Mouse (Mus musculus) WW6 (cell line): ENCODE measurements at regions not wholly inside any gene's neighbourhood (a gene's known extent, or its start where the extent isn't known, plus 50 kb on each side); places are given as distances from the start of the nearest gene placed in this dataset.
"Not testable (repeated sequence)": the region's sequence is repeated elsewhere in the genome, so short reads cannot be mapped to it uniquely, and the experiment has no call there.

Experiments
- DNase-seq: peaks from one replicate; pipeline ENCODE4 v3.0.0-alpha.2; 2013; ENCODE audit warnings: low read depth, low spot score

DNA sequence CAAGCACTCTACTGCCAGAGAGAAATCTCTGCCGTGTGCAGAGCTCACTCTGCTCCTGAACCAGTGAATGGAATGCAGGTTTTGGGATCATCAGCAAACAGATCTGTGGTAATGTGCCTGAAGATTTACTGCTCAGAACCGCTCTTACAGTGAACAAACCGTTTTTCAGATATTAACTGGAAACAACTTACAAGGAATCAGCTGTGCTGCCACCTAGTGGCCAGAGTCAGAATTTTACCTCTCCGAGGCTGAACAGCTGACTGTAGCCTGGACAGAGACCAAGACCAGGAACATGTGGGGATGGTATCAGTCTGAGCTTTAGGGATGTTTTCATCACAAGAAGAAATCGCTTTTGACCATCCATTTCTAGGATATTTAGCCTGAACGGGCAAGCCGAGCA lies 65.3 kb downstream of the Gm15023 start:
- not testable (repeated sequence) for DNase-seq

DNA sequence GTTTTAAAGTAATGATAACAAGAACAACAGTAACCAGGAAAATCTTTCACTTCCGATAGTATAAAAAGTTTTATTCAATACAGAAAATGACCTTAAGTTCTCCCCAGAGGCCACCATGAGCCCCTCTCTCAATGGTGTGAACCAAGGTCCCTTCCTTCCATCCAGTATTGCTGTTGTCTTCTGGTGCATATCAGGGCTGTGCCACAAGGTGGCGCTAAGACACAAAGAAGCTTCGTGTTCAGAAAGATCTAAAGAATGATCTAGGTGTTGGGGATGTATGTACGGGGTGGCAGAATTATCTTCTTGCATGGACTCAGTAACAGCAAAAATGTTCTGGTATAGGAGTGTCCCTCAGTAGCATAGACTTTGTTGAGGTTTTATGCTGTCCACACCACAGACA lies 66.6 kb downstream of the Gm15023 start:
- DNase-seq, result not testable (repeated sequence)

GRCm38 (mm10) chrX:135101594-135101993 lies 75.8 kb downstream of the Gm15023 start:
- no peak for DNase-seq

DNA sequence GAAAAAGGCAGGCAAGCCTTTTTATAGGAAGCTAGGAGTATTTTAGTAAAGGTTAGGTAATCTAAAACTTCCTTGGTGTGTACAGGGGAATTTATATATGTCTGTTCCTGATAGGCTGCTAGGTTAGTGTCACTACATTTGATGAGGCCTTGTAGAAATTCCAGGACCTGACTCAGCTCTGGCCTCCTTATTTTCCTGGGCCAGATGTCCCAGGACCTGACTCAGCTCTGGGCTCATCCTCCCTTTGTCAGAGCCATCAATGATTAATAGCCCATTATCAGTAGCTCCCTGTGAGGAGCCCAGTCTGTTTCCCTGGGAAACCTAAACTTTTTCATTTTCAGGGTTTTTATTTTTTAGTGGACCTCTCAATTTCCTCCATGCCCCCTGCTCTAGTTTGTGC lies 79.3 kb downstream of the Gm15023 start:
- DNase-seq, result no peak

DNA sequence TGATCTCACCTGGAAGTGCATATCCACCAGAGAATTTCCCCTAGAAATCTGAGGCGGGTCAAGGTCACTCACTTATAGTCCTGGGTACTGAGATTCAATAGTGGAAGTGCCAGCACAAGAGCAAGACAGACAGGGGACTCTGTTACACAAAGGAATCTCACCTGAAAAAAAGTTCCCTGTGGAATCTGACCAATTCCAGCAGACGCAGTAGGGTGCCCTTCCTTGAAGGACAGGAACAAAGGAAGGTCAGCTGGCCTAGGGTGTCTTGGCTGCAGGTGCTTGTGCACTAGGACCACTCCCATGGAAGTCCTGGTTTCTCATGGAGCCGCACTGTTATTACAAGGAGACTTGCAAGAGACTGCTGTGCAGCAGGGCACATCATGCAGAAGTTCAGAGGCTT lies 81.2 kb downstream of the Gm15023 start:
- DNase-seq, result no peak

- not testable (repeated sequence) for DNase-seq
Measured at GRCm38 (mm10) chrX:135091074-135091473, 82.1 kb upstream of the Zmat1 start.

DNA sequence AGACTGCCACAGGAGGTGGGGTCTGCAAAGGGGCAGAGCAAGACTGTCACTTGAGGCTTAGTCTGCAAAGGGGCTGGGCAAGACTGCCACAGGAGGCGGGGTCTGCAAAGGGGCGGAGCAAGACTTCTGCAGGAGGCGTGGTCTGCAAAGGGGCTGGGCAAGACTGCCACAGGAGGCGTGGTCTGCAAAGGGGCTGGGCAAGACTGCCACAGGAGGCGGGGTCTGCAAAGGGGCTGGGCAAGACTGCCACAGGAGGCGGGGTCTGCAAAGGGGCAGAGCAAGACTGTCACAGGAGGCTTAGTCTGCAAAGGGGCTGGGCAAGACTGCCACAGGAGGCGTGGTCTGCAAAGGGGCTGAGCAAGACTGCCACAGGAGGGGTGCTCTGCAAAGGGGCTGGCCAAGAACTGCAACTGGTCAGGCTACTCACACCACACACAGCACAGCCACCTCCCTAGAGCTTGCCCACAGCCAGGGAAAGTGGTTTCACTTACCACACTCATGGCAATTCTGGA lies 78.1 kb upstream of the Zmat1 start:
- peak; percentile 29 for DNase-seq

- DNase-seq, result not testable (repeated sequence)
Measured at GRCm38 (mm10) chrX:135086564-135086963, 77.6 kb upstream of the Zmat1 start.

DNA sequence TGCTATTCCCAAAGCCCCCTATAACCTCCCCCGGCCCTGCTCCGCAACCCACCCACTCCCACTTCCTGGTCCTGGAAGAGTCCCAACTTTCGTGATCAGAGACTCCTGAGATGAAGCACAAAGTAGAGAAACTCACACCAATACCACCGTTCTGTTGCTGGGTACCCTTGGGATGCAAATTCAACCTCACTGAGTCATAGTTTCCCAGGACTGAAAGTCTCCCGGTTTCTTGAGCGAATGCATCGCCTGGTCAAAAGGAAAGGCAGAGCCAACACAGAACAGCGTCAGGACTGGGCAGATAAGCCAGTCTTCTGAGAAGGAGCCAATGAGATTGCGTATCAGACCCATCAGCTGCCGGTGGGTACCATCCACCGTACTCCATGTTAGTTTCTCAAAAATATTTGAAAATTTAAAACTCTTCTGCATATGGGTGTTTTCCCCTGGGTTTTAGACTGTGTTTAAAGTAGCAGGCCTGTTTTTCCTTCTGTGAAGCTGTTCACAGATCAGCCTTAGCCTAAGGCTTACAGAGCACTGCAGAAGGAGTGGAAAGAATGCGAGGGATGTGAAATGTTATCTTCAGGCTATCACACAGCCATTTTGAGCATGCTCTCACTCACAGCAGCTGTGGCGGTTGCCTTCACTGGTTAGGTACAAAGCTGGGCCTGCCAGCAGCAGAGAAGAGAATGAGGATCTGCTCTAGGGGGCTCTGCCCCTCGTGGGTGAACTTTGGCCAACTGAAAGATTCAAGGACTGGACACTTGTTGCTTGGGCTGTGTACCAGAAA lies 77.0 kb upstream of the Zmat1 start:
- DNase-seq, result not testable (repeated sequence)

DNA sequence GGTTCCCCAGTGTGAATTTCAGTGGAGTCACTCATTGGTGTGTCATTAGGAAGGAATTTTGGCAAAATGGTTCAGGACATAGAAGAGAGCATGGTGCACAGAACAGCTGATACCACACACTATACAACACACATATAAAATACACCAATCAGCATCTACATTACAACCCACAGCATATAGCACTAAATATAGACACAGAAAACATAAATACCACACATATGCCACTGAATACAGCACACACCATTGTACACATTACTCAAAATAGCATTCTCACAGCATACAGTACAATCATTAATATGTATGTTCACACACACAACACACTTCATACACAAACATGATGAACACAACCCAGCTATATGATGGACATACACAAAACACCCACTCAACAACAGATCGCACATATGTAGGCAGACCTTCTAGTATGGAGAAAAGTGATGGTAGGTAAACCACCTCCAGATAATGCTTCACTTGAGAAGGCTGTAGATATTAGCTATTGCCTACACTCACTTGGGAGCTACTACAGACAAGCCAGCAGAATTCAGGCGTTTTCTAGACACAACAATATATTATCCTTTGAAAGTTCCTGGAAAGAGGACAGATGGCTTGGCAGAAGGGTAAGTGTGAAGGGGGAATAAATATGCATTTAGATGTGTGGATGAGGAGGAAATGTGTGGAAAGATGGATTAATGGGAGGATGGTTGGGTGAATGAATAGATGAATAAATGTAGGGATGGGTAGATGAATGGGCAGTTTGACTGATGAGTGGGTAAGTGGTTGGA lies 71.6 kb upstream of the Zmat1 start:
- no peak for DNase-seq

DNA sequence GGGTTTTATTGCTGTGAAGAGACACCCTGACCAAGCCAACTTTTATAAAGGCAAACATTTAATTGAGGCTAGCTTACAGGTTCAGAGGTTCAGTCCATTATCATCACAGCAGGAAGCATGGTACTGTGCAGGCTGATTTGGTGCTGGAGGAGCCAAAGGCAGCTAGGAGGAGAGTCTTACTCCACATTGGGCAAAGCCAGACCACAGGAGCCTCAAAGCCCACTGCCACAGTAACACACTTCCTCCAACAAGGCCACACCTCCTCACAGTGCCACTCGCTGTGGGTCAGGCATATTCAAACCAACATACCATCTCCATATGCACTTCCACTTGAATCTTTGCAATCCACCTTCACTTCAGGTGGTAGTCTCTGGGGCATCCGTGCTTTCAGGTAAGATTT lies 70.4 kb upstream of the Zmat1 start:
- DNase-seq, result no peak

DNA sequence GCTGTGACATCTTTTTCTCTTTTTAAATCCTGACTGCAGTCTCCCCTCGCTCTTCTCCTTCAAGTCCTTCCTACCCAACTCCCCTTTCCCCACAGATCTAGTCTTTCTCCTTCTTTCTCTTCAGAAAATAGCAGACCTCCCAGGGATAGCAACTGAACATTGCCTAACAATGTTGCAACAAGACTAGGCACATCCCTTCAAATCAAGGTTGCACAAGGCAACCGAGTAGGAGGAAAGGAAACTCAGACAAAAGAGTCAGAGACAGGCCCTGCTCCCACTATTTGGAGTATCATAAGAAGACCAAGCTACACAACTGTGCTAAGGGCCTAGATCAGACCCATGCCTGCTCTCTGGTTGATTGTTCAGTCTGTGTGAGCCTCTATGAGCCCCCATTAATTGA lies 66.9 kb upstream of the Zmat1 start:
- no peak for DNase-seq

GRCm38 (mm10) chrX:135069448-135069847 lies 60.4 kb upstream of the Zmat1 start:
- DNase-seq, result no peak

- DNase-seq, result no peak
Measured at GRCm38 (mm10) chrX:135060184-135060583, 51.2 kb upstream of the Zmat1 start.

DNA sequence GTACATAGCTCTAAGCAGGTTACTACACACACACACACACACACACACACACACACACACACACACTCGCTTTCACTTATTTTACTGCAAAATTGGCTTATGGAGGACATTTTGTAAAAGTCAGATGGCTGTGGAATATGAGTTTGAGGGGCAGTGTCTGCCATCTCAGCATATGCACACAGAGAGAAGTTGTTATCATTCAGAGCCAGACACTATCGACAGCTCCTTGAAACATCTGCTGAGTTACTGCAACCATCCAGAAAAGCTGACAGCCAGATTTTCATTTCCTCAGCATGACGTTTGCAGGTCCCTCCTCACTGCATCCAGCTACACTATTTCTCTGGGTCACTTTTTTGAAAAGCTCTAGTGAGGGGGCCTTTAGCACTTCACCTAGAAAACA lies 49.9 kb upstream of the Zmat1 start:
- no peak for DNase-seq
